Mouse (Mus musculus): Measurements from ENCODE around the gene Maoa.

Gene Maoa

DNA sequence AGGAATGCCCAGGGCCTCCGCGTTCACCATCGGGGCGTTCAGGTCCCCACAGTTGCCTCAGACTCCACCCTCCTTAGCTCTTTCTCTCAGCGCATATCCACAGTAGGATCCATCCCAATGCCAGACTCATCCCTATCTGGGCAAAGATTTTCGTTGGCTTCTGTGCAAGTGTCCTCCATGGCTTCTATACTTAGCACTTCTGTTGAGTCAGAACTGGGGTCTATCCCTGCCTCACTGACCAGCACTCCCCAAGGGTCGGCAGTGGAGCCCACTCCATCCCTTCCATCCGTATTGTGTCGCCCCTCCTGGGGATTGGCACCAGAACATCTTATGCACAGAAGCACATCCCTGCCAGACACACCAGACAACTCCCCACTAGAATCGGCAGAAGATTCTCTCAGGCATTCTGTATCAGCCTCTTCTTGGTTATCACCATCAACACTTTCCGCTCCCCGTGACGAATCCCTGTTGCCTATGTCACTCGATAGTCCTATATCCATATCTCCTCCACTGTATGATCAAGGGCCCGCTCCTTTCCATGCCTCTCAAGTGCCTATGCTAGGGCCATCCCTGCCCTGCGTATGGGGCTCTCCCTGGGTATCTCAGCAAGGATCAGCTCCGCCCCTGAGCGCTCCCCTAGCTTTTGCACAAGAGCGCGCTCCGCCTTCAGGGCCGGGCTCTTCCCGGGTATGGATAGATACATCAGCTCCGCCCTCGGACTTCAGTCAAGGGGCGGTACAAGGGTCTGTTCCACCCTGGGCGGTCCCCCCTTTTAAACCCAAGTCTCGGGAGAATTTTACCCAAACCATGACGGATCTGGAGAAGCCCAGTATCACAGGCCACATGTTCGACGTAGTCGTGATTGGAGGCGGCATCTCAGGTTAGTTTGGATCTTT is at the start of gene Maoa:
Gene Maoa, plus strand, starts transcription at position 665 of the 896 bp plus-strand sequence.
- DNase-seq (ENCODE audit: low spot score): peak; percentile 75

DNA sequence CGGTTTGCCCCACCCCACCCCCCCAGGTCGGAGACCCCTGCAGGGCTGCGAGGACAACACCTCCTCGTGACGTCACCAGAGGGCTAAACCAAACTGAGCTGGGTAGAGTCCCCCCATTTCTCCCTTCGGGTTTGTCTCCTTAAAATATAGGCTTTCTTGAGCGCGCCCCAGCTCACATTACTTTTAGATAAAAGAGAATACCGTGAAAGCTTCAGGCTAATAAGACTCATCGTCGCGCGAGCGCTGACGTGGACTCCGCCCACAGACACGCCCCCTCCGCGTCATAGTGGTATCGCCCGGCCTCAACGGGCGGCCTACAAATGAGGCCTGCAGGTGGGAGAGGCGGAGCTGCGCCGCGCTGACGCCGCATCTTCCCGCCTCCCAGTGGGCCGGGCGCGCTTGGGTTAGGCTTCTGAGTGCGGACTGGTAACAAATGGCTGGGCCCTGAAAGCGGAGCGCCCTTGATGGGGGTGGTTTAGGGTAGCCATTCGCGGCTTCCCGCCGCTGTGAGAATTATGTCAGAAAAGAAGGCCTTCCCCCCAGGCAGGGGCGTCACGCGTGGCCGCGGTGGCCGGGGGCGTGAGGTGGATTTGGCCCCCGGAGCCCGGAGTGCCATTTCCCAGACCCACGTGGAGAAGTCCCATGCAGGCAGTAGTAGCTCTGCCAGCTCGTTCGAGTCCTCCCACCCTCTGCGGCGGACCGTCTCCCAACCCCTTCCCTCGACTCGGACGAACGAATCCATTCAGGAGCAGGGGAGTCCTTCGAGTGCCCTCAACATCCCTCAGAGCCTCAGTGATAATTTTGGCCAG is 1.1 kb upstream of the Maoa start:
- DNase-seq (ENCODE audit: low spot score): peak; percentile 88

DNA sequence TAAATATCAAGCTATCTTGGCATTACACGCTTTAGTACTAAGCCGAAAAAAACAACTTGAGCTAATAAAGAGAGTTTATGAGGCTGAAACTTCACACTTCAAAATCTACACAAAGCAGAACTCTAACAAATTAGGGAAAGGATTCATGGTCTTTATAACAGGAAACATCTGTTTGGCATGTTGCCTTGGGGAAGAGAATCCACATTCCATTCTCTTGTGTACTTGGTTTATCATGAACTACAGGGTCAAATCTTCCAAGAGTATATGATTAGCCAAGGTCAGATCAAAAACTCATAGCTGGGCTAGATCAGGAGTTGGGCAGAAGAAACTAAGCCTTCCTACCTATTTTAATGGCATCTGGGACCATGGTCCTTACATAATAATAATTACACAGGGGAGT is 37.0 kb downstream of the Maoa start:
- peak; percentile 32 for DNase-seq (ENCODE audit: low spot score)

- DNase-seq (ENCODE audit: low spot score): no peak
These were observed 86.6 kb downstream of the Maoa start for GRCm38 (mm10) chrX:16706094-16706493.

DNA sequence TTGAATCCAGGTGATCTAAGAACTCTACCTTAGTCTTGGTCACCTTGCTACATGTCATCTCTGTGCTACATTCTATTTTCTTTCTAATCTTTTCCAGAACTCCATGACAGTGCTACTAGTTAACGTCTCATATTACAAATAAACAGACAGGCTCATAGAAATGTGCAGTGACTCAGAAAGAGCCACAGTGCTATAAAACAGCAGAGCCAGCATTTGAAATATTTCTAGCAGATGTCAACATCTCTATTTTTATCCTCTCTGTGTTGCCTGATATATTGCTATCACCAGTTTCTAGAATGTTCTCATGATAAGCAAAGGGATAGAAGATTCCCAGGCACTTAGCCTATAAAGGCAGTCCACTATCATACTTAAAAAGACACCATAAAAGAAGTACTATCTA is 94.5 kb downstream of the Maoa start:
- no peak for DNase-seq (ENCODE audit: low spot score)

All from lung, postnatal 25 days (tissue).